Mouse (Mus musculus) erythroblast, embryonic 14.5 days (primary cell): ENCODE results near the gene Flt1.

Experiments used
- GATA1 ChIP-seq: IDR thresholded peaks from 2 replicates; pipeline ENCODE4 v1.6.1; 2012; ENCODE audit warnings: low read length, inconsistent platforms, mixed read lengths
- TAL1 ChIP-seq: IDR thresholded peaks from 3 replicates; pipeline ENCODE4 v1.6.1; 2012; ENCODE audit warnings: low read length, inconsistent platforms, mixed read lengths

DNA sequence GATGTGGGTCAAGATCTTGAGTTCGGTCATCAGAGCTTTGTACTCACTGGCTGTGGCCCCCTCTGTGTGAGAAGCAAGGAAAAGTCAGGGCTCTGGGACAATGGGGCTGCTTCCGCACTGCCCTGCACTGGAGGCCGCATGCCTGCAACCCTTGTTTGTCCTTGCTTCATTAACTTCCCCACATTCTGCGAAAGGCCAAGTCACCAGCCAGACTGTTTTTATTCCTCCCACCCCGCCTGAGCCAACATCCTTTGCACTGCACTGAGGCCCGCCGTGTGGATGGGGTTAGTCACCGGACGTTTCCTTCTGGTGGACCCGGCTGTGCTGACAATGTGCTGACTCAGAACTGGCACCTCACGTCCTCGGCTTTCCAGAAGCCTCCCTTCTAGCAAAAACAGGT lies 136.0 kb downstream of the Flt1 start:
- TF ChIP-seq TAL1, result no peak
- TF ChIP-seq GATA1, result no peak
